Mouse (Mus musculus) midbrain, embryonic 12.5 days (tissue): Measurements from ENCODE around the gene Onecut3. TPM values are rescaled to one million over a fixed set of nuclear protein-coding genes. Genes with fewer than 3 reads are reported as not detected.

Source experiments
- ATAC-seq: fragments of 200-750 bp; cut with Nextera tagmentation; 2 replicates; pipeline ENCODE4 v1.8.0; 2017; ENCODE audit warnings: low read depth, moderate TSS enrichment, moderate library complexity; ENCODE audit not compliant: low FRiP score
- H3K27ac ChIP-seq: fragments of 300-500 bp; sonication (generic); replicated peaks from 2 replicates; pipeline ENCODE4 v1.5.1; 2016; ENCODE audit warnings: mild to moderate bottlenecking
- H3K27me3 ChIP-seq: fragments of 300-500 bp; sonication (generic); 2 replicates; pipeline ENCODE4 v1.6.1; 2016; ENCODE audit warnings: mild to moderate bottlenecking
- H3K36me3 ChIP-seq: fragments of 300-500 bp; sonication (generic); 2 replicates; pipeline ENCODE4 v1.6.1; 2016
- H3K4me1 ChIP-seq: fragments of 300-500 bp; sonication (generic); 2 replicates; pipeline ENCODE4 v1.6.1; 2016
- H3K4me2 ChIP-seq: fragments of 300-500 bp; sonication (generic); replicated peaks from 2 replicates; pipeline ENCODE4 v1.6.1; 2016; ENCODE audit warnings: mild to moderate bottlenecking, moderate library complexity
- H3K4me3 ChIP-seq: fragments of 300-500 bp; sonication (generic); 2 replicates; pipeline ENCODE4 v1.5.1; 2016; ENCODE audit warnings: mild to moderate bottlenecking
- H3K9ac ChIP-seq: fragments of 300-500 bp; sonication (generic); replicated peaks from 2 replicates; pipeline ENCODE4 v1.6.1; 2016; ENCODE audit warnings: mild to moderate bottlenecking, moderate library complexity
- H3K9me3 ChIP-seq: fragments of 300-500 bp; sonication (generic); 2 replicates; pipeline ENCODE4 v1.6.1; 2016; ENCODE audit warnings: mild to moderate bottlenecking
- WGBS: fragments of 180-500 bp; shearing (Covaris S2); methylation state at CpG from one replicate; pipeline ENCODE4 v1.1.7; 2016; 5-methylcytosine and 5-hydroxymethylcytosine counted together
- polyA plus RNA-seq: library from polyadenylated mRNA; unstranded; fragments of >200 nt; fragmentation: Nextera tagmentation; extraction: Ambion mirVana; gene quantifications from 2 replicates; pipeline ENCODE4 v1.2.1, GENCODE M21; 2016

Gene Onecut3
- polyA plus RNA-seq, 1 experiment from 2014 or later, result 2.8 TPM

DNA sequence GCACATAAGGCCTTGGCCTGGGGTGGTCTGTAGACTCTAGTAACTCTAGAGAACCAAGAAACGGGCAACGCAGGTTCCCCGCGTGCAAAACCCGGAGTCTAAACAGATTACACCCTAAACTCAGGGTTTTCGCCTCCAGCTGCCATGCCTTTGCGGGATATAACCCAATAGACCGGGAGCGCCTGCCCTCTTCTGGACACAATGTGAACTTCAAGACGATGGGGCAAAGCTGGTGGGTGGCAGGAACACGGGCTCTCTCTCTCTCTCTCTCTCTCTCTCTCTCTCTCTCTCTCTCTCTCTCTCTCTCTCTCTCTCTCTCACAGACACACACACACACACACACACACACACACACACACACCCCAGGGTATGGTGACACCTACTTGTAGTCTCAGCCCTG lies 11.6 kb downstream of the Onecut3 start:
- Histone ChIP-seq H3K27me3 (peaks cover 82% of the 10 kb centered on the region), H3K4me2 (no peak overlapping the region), H3K27ac (no peak overlapping the region), H3K9me3 (no peaks in the 10 kb centered on the region), H3K4me1 (peaks cover 9% of the 10 kb centered on the region), H3K4me3 (no peak overlapping the region), H3K36me3 (no peaks in the 10 kb centered on the region), H3K9ac (no peak overlapping the region)
- no peak for ATAC-seq
- under 1% methylated on average over 11 of the region's 11 CpGs for WGBS

DNA sequence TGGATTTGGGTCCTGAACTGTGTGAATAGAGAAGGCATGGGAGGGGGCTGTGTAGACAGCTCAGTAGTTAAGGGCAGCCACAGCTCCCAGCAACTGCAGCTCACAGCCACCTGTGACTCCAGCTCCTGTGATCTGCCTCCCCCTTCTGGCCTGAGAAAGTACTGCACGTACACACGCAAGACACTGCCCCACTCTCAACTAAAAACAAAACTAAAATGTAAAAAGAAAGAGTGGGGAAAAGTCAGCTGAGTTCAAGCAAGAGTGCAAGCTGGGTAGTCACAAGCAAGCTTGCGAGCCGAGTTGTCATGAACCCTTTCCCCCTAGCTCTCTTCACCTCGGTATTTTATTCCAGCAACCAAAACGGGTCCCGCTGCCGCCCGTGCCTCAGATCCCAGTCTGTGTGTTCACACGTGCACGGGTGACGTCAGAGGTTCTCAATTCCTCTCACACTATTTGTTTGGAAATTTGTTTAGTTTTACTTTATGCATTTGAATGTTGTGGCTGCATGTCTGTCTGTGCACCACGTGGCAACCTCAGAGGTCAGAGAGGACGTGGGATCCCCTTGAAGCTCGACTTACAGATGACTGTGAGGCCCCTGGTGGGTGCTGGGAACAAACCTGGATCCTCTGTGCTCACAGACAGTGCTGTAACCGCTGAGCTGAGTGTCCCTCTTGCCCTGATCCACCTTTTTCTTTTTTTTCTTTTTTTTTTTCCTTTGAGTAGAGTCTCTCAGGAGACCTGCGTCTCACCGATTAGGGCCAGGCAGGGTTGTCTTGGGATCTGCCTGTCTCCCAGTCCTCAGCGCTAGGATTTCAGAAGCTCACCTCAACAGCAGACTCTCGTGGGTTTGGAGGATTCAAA lies 15.0 kb downstream of the Onecut3 start:
- Histone ChIP-seq H3K9me3 (no peaks in the 10 kb centered on the region), H3K36me3 (no peaks in the 10 kb centered on the region), H3K9ac (no peak overlapping the region), H3K27me3 (peaks cover 79% of the 10 kb centered on the region), H3K27ac (no peak overlapping the region), H3K4me1 (peaks cover 9% of the 10 kb centered on the region), H3K4me3 (peak overlapping the region; percentile 19), H3K4me2 (peak overlapping the region; percentile 53)
- WGBS, result 12% methylated on average over 20 of the region's 20 CpGs
- peak; percentile 69; the same call in 1 of the 2 replicates for ATAC-seq

DNA sequence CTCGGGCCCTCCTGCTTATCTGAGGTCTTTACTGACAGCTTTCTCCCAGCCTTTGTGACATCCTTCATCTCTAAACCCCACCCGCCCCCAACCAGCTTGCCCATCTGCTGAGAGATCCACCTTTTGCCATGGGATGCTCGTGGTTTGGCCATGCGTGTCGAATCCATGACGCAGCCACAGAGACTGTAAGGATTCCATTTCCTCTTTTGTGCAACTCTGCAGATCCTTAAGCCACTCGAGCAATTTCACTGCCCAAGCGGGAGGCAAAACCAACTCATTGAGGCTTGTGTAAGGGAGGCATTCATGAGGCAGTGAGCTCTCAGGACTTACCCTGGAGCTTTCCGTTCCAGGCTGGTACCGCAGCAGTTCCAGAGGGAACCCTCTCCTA lies 15.6 kb downstream of the Onecut3 start:
- ATAC-seq, result no peak
- Histone ChIP-seq H3K27me3 (peaks cover 79% of the 10 kb centered on the region), H3K9ac (no peak overlapping the region), H3K4me1 (peaks cover 9% of the 10 kb centered on the region), H3K4me3 (no peak overlapping the region), H3K4me2 (no peak overlapping the region), H3K9me3 (no peaks in the 10 kb centered on the region), H3K27ac (no peak overlapping the region), H3K36me3 (no peaks in the 10 kb centered on the region)
- WGBS, result 52% methylated on average over 10 of the region's 10 CpGs

DNA sequence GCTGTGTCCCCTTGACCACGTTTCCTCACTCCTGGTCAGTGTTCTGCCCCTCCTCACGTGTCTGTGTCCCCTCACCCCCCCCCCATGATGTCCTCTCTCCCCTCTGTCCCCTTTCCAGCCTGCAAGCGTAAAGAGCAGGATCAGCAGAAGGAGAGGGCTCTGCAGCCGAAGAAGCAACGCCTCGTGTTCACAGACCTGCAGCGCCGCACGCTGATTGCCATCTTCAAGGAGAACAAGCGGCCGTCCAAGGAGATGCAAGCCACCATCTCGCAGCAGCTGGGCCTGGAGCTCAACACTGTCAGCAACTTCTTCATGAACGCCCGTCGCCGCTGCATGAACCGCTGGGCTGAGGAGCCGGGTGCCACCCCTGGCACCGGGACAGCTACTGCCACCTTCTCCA lies 19.1 kb downstream of the Onecut3 start:
- peak overlapping the region; percentile 32; the same call in 1 of the 2 replicates for H3K9ac ChIP-seq
- peak overlapping the region; percentile 9; the same call in 1 of the 2 replicates for H3K4me3 ChIP-seq
- H3K9me3 ChIP-seq, result no peaks in the 10 kb centered on the region
- ATAC-seq, result no peak
- no peak overlapping the region for H3K27ac ChIP-seq
- H3K27me3 ChIP-seq, result peaks cover 53% of the 10 kb centered on the region
- H3K4me2 ChIP-seq, result peak overlapping the region; percentile 40
- peaks cover 9% of the 10 kb centered on the region for H3K4me1 ChIP-seq
- WGBS, result 7% methylated on average over 19 of the region's 19 CpGs
- no peaks in the 10 kb centered on the region for H3K36me3 ChIP-seq

DNA sequence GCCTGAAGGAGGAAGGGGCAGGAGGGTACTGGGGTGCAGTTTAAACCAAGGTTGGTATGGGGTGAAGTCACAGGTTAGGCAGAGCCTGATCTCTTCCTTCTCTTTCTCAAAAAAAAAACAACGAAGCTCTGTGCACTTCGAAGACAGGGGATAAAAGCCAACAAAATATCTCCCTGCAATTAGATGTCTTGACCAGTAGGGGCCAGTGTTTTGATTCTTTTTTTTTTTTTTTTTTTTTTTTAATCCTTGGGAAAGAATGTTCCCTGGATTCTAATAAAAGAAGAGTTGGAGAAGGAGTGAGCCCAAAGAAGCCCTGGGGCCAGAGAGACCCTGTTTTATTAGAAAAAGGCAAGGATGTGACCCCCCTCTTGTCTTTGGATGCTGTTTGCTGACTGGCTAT lies 24.7 kb downstream of the Onecut3 start:
- 75% methylated on average over 2 of the region's 2 CpGs for WGBS
- no peak for ATAC-seq
- H3K27ac ChIP-seq, result no peak overlapping the region

DNA sequence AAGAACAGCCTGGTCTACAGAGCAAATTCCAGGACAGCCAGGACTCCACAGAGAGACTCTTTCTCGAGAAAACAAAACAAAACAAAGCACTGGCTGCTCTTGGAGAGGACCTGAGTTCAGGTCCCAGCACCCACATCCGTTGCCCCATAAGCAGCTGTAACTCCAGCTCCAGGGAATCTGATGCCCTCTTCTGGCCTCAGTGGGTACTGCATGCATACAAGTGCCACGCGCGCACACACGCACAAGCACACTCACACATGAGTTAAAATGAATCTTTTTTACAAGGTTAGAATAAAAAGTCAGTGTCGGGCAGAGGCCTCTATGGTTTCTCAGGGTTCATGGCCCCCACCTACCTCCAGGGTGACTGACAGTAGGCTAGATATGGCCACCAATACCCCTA lies 28.7 kb downstream of the Onecut3 start:
- Histone ChIP-seq H3K4me2 (no peak overlapping the region), H3K9ac (no peak overlapping the region), H3K4me3 (no peak overlapping the region), H3K27ac (no peak overlapping the region), H3K36me3 (no peaks in the 10 kb centered on the region), H3K9me3 (0 out of 2 replicates have a peak, but pooled peaks cover 3% of the 10 kb centered on the region), H3K27me3 (no peaks in the 10 kb centered on the region), H3K4me1 (peaks cover 5% of the 10 kb centered on the region; the same call in 1 of the 2 replicates)
- WGBS, result 89% methylated on average over 7 of the region's 7 CpGs
- no peak for ATAC-seq

More for the DNA sequence above, 24.7 kb downstream of the Onecut3 start:
- Histone ChIP-seq H3K4me2 (no peak overlapping the region), H3K9me3 (0 out of 2 replicates have a peak, but pooled peaks cover 3% of the 10 kb centered on the region), H3K4me3 (no peak overlapping the region), H3K36me3 (no peaks in the 10 kb centered on the region), H3K9ac (no peak overlapping the region), H3K4me1 (no peaks in the 10 kb centered on the region), H3K27me3 (peaks cover 11% of the 10 kb centered on the region)

DNA sequence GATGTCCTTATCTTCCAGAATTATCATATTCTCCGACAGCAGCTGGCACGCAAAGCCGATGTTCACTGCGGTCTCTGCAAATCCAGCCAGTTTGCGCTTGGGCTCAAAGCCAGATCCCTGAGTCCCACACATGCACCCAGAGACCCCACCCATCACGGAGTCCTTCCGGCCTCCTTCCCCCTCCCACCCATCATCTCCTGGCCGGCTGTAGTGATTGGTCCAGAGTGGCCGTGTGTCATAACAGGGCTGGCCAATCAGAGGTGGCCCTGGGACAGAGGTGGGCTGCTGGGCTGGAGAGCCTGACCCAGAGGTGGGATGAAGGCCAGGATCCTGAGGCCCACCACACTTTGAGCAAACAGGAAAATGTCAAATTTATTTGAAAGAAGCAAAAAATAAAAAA lies 31.5 kb downstream of the Onecut3 start:
- Histone ChIP-seq H3K4me1 (peaks cover 5% of the 10 kb centered on the region; the same call in 1 of the 2 replicates), H3K27ac (no peak overlapping the region), H3K4me2 (peak overlapping the region; percentile 42), H3K27me3 (peaks cover 3% of the 10 kb centered on the region; the same call in 1 of the 2 replicates), H3K9me3 (0 out of 2 replicates have a peak, but pooled peaks cover 3% of the 10 kb centered on the region), H3K4me3 (peak overlapping the region; percentile 25), H3K36me3 (no peaks in the 10 kb centered on the region), H3K9ac (no peak overlapping the region)
- WGBS, result 21% methylated on average over 9 of the region's 9 CpGs
- peak; percentile 88 for ATAC-seq

DNA sequence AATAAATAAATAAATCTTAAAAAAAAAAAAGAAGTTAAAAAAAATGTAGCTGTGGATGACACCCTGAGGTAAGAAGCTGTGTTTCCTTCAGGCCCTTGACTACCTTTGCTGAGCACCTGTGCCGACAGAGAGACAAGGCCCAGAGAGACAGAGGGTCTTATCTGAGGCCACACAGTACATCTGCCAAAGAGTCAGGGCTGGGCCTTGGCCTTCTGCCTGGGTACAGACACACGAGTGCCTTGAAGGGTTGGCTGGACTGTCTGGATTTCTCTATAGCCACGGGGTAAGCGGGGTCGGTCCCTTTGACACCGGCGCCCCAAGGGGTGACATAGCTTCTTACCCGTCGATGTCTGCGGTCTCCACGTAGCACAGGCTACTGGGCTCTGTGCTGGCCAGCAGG lies 38.1 kb downstream of the Onecut3 start:
- 87% methylated on average over 11 of the region's 11 CpGs for WGBS
- no peak overlapping the region for H3K9ac ChIP-seq
- no peaks in the 10 kb centered on the region for H3K4me1 ChIP-seq
- H3K4me2 ChIP-seq, result no peak overlapping the region
- H3K36me3 ChIP-seq, result no peaks in the 10 kb centered on the region
- H3K27me3 ChIP-seq, result peaks cover 36% of the 10 kb centered on the region
- no peak overlapping the region for H3K4me3 ChIP-seq
- no peak overlapping the region for H3K27ac ChIP-seq
- no peaks in the 10 kb centered on the region for H3K9me3 ChIP-seq
- ATAC-seq, result no peak

DNA sequence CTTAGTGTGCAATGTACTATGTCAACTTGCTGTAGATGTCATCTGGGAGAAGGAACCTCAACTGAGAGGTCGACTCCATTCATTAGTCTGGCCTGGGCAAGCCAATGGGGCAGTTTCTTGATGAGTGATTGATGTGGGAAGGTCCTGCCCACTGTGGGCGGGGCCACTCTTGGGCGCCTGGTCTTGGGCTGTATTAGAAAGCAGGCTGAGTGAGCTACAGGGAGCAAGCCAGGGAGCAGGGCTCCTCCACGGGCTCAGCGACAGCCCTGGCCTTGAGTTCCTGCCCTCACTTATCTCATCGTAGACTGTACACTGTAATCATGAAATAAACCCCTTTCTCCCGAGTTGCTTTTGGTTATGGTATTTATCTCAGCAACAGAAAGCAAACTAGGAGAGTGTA lies 39.1 kb downstream of the Onecut3 start:
- peaks cover 1% of the 10 kb centered on the region; the same call in 1 of the 2 replicates for H3K4me1 ChIP-seq
- H3K36me3 ChIP-seq, result no peaks in the 10 kb centered on the region
- H3K9ac ChIP-seq, result no peak overlapping the region
- no peak overlapping the region for H3K27ac ChIP-seq
- no peaks in the 10 kb centered on the region for H3K9me3 ChIP-seq
- H3K4me3 ChIP-seq, result no peak overlapping the region
- no peak overlapping the region for H3K4me2 ChIP-seq
- ATAC-seq, result no peak
- peaks cover 44% of the 10 kb centered on the region for H3K27me3 ChIP-seq
- WGBS, result 21% methylated on average over 7 of the region's 7 CpGs

DNA sequence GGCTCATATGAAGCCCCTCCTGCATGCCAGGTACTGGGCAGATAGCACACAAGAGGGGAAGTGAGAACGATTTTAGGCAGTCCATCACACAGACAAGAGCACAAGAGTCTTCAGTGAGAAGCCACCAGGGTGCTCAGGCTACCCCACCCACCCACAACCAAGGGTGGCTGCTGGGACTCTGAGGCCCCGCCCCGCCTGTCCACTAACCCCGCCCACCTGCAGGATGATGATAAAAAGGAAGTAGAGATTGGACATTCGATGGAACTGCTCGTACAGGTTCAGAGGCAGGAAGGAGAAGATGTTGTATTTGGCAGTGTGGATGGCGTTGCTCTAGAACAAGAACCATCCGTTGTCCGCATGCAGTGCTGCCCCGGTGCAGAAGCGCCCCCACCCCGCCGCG lies 40.4 kb downstream of the Onecut3 start:
- no peaks in the 10 kb centered on the region for H3K36me3 ChIP-seq
- peaks cover 49% of the 10 kb centered on the region for H3K27me3 ChIP-seq
- H3K4me3 ChIP-seq, result no peak overlapping the region
- H3K4me2 ChIP-seq, result no peak overlapping the region
- H3K4me1 ChIP-seq, result peaks cover 5% of the 10 kb centered on the region; the same call in 1 of the 2 replicates
- H3K9ac ChIP-seq, result no peak overlapping the region
- WGBS, result 15% methylated on average over 14 of the region's 14 CpGs
- no peak overlapping the region for H3K27ac ChIP-seq
- no peak for ATAC-seq
- no peaks in the 10 kb centered on the region for H3K9me3 ChIP-seq

DNA sequence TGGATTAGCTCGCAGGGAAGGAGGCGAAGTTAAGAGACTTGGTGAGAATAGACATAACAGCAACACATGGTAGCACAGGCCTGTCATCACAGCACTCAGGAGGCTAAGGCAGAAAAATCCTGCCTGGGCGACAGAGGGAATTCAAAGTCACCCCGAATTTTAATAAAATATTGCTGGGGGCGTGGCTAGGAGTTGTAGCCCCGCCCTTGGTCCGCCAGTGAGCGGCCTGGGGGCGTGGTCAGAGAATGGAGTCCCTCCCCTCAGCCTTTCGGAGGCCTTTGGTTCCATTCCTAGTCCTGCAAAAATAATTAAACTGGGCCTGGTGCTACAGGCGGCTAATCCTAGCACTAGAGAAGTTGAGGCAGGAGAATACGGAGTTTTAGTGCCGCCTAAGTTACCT lies 41.1 kb downstream of the Onecut3 start:
- Histone ChIP-seq H3K9ac (no peak overlapping the region), H3K36me3 (no peaks in the 10 kb centered on the region), H3K4me2 (no peak overlapping the region), H3K4me1 (peaks cover 5% of the 10 kb centered on the region; the same call in 1 of the 2 replicates), H3K27me3 (peaks cover 47% of the 10 kb centered on the region), H3K4me3 (no peak overlapping the region), H3K9me3 (no peaks in the 10 kb centered on the region), H3K27ac (no peak overlapping the region)
- 11% methylated on average over 13 of the region's 13 CpGs for WGBS
- no peak for ATAC-seq

DNA sequence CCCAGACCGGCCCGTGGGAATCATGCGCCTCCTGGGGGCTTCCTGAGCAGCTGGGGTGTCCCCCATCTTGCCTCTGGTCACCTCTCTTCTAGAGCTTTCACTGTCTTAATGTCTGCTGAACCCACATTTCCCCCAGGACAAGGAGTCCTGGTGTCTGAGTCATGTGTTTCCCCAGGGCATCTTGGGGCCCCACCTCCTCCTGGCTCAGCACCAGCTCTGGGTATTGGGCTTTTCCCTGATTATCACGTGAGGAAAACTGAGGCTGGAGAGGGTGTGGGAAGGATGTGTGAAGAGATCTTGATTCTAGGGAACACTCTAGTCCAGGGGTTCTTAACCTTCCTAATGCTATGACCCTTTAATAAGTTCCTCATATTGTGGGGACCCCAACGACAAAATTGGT lies 43.5 kb downstream of the Onecut3 start:
- WGBS, result 61% methylated on average over 5 of the region's 5 CpGs
- H3K9ac ChIP-seq, result no peak overlapping the region
- H3K36me3 ChIP-seq, result peaks cover 22% of the 10 kb centered on the region
- H3K27me3 ChIP-seq, result peaks cover 46% of the 10 kb centered on the region
- H3K9me3 ChIP-seq, result no peaks in the 10 kb centered on the region
- H3K4me3 ChIP-seq, result no peak overlapping the region
- no peak overlapping the region for H3K4me2 ChIP-seq
- H3K27ac ChIP-seq, result no peak overlapping the region
- ATAC-seq, result no peak
- H3K4me1 ChIP-seq, result peaks cover 5% of the 10 kb centered on the region; the same call in 1 of the 2 replicates
